Mouse (Mus musculus) macrophage (primary cell): ENCODE results near the gene Dhx29. TPM values are rescaled to one million over a fixed set of nuclear protein-coding genes. Genes with fewer than 3 reads are reported as not detected.
"Not testable (repeated sequence)": the region's sequence is repeated elsewhere in the genome, so short reads cannot be mapped to it uniquely, and the experiment has no call there.

ENCODE experiments used
- H3K27ac ChIP-seq: fragments of 350-480 bp; formaldehyde crosslinking; 2 replicates; pipeline ENCODE4 v1.9.0; 2021
- H3K36me3 ChIP-seq: fragments of 350-480 bp; formaldehyde crosslinking; 2 replicates; pipeline ENCODE4 v1.9.0; 2021; ENCODE audit errors: inconsistent target
- H3K4me3 ChIP-seq: fragments of 350-480 bp; formaldehyde crosslinking; 2 replicates; pipeline ENCODE4 v1.9.0; 2021; ENCODE audit errors: inconsistent target
- H3K79me2 ChIP-seq: fragments of 350-480 bp; formaldehyde crosslinking; 2 replicates; pipeline ENCODE4 v1.9.0; 2021; ENCODE audit errors: inconsistent target
- WGBS: methylation state at CpG from one replicate; pipeline ENCODE4 v1.1.7; 2026; ENCODE audit warnings: inconsistent platforms; ENCODE audit not compliant: missing documents; 5-methylcytosine and 5-hydroxymethylcytosine counted together
- polyA plus RNA-seq: library from polyadenylated mRNA; stranded (reverse); fragments of 250-400 nt; gene quantifications from 3 replicates; pipeline ENCODE4 v1.2.4, GENCODE M21; 2018; ENCODE audit warnings: inconsistent platforms

Gene Dhx29
- polyA plus RNA-seq, 1 experiment from 2014 or later = 17.3 TPM

DNA sequence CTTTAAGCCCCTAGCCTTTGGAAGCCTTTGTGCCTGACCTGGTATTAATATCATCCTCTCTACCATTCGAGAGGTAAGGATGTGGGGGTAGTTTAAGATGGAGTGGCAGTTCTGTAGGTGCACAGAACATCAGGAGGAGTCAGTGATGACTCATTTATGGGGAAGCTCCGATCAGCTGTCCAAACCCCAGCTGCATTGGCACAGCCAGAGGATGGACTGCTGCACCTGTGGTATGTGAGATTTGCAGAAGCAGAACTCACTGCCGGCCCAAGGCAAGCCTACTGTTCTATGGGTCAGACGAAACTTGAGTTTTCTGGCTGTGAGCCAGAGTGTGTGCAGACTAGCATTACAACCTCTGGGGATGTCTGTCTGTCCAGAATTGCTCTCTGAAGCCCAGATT lies 69.2 kb downstream of the Dhx29 start:
- WGBS = 37% methylated on average over 4 of the region's 4 CpGs
- Histone ChIP-seq H3K27ac (no peak overlapping the region), H3K4me3 (no peak overlapping the region), H3K36me3 (no peaks in the 10 kb centered on the region), H3K79me2 (no peaks in the 10 kb centered on the region)

DNA sequence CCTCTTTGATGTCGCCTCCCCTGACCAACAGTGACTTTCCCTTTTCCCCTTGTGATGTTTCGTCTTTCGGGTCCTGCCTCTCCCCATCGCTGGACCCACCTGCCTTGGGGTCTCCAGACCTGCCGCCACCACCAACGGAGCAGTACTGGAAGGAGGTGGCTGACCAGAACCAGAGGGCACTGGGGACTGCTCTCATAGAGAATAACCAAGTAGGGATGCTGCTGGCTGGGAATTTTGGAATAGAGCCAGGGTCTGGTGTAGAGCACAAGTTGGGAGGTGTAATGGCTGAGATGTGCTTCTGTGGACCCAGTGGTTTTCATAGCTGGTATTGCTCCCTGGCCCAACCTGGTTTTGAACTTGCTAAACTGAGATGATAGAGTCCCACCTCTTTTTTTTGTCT lies 70.1 kb downstream of the Dhx29 start:
- Histone ChIP-seq H3K36me3 (no peaks in the 10 kb centered on the region), H3K4me3 (no peak overlapping the region), H3K27ac (no peak overlapping the region), H3K79me2 (no peaks in the 10 kb centered on the region)
- WGBS = 75% methylated on average over 6 of the region's 6 CpGs

DNA sequence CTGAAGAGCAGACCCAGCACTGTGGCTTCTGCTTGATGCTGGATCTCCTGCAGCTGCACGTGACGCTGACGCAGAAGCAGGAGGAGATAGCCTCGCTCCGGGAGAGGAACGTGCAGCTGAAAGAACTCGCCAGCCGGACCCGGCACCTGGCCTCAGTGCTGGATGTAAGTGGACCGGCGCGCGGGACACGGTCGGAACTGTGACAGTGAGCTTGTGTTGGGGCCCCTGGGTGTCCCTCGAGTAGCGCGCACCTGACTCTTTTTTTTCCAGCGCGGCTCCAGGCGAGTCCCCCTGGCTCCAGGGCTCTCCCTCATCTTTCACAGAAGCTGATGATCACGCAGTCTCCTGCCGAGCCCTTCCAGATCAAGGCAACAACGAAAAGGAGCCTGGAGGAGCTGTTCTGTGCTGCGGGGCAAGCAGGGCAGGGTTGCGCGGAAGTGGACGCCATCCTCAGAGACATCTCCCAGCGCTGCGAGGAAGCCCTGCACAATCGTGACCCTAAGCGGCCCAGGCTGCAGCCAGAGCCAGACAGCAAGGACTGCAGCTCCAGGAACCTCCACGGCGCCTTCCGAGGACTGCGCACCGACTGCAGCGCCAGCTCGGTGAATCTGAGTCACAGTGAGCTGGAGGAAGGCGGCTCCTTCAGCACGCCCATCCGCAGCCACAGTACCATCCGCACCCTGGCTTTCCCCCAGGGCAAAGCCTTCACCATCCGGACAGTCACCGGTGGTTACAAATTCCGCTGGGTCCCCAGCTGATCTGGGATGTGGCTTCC lies 71.4 kb downstream of the Dhx29 start:
- Histone ChIP-seq H3K4me3 (peak overlapping the region; percentile 18; the same call in 1 of the 2 replicates), H3K36me3 (no peaks in the 10 kb centered on the region), H3K27ac (no peak overlapping the region), H3K79me2 (no peaks in the 10 kb centered on the region)
- 1% methylated on average over 46 of the region's 46 CpGs for WGBS

DNA sequence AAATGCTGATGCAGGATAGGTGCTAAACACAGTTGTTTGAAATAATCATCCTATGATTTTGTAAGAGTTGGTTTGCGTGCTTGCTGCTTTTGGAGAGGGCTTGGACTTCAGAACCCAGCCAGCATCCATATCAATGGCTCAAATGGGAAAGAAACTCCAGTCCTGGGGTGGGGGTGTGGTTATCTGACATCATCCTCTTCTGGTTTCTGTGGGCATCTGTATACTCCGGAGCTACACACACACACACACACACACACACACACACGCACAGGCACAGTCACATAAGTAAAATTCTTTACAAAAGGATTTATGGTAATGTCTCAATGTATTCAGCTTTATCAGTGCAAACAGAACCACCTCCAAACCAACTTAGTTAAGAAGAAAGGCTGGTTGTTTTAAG lies 72.8 kb downstream of the Dhx29 start:
- Histone ChIP-seq H3K27ac (no peak overlapping the region), H3K36me3 (no peaks in the 10 kb centered on the region), H3K79me2 (no peaks in the 10 kb centered on the region), H3K4me3 (no peak overlapping the region)
- 63% methylated on average over 3 of the region's 3 CpGs for WGBS

DNA sequence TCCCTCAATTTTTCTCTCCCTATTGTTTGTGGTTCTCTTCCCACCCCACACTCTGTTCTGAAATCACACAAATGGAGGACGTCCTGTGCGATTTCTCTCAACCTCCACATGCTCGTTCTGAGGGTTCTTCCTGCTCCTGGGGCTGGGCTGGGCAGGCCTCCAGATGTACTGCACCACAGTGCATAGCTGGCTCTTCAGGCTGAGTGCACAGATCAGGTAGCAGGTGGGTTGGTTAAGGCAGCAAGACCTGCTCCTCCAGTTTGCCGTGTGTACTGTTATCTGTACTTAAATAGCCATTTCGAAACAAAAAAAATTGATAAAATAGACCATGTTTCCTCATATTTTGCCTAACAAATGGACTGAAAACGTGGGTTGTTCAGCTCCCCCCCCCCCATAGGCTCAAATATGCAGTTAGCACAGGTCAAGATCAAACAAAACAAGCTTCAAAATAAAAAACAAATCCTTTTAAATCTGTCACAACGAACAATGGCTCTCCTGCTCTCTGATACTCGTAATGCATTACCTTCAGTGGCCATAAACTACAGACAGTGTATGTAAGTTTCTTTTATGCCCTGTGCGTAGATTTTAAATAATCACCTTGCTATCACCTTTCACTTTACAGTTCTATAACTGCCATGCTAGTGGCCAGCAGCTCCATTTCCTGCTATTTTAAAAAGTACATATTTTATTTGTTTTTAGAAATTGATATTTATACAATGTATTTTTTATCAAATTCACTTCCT lies 73.5 kb downstream of the Dhx29 start:
- H3K36me3 ChIP-seq = no peaks in the 10 kb centered on the region
- WGBS = 54% methylated on average over 9 of the region's 9 CpGs
- no peaks in the 10 kb centered on the region for H3K79me2 ChIP-seq
- H3K4me3 ChIP-seq = no peak overlapping the region
- no peak overlapping the region for H3K27ac ChIP-seq

DNA sequence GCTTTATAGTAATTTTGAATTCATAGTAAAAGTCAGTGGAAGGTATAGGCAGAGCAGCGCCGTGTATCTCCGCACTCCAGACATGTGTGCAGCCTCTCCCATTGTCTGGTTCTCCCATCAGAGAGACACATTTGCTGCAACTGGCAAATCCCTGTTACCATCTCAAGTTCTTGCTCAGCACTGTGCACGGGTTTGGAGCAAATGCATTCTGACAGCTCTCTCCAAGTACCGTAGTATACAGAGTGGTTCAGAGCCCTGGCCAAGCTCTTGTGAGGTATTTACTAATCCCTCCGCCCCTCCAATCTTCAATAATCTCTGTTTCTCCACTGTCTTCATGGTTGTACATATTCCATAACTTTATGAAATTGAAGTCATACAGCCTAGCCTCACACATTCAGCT lies 85.4 kb downstream of the Dhx29 start:
- no peaks in the 10 kb centered on the region for H3K36me3 ChIP-seq

DNA sequence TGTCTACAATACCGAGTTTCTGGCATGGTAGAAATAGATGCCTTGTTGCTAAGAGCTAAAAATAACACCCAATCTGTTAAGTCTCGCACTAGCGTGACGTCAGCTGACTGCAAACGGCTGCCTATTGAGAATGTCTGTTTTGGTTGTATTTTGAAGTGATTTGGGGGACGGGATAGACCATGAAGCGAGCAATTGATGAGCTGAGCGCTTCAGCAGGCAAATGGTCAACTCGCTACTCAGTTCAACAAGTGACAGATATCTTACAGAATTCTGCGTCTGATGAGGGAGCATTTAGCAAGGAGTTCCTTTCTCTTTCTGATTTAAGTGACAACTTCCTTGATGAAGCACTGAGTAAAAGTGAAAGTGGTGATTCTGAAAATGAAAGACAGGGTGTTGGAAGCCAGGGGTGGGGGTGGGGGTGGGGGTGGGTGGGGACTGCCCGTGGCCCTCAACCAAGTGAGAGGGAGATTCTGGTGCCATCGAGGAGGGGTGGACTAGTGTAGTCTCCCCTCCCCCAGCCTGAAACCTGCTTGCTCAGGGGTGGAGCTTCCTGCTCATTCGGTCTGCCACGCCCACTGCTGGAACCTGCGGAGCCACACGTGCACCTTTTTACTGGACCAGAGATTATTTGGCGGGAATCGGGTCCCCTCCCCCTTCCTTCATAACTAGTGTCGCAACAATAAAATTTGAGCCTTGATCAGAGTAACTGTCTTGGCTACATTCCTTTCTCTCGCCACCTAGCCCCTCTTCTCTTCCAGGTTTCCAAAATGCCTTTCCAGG lies 86.1 kb downstream of the Dhx29 start:
- not testable (repeated sequence) for H3K36me3 ChIP-seq, H3K79me2 ChIP-seq
- H3K4me3 ChIP-seq = peak overlapping the region; percentile 58
- peak overlapping the region; percentile 45 for H3K27ac ChIP-seq
- 4% methylated on average over 14 of the region's 20 CpGs for WGBS

More for the DNA sequence above, 85.4 kb downstream of the Dhx29 start:
- H3K79me2 ChIP-seq = no peaks in the 10 kb centered on the region
- H3K4me3 ChIP-seq = peak overlapping the region; percentile 58
- peak overlapping the region; percentile 45; the same call in 1 of the 2 replicates for H3K27ac ChIP-seq
- 89% methylated on average over 6 of the region's 6 CpGs for whole genome bisulfite sequencing

Other genes with a start within 250 kb of the Dhx29 start
- gene Plpp1, start 126.7 kb upstream of the Dhx29 start, polyA plus RNA-seq = 0.39 to 1.2 TPM (median 0.46 TPM) in 3 replicates
- gene Mtrex, start 56 bp upstream of the Dhx29 start, polyA plus RNA-seq = 27.0 to 43.6 TPM (median 39.7 TPM) in 3 replicates
- not detected in 3 replicates for gene Ccno, start 60.3 kb downstream of the Dhx29 start, polyA plus RNA-seq
- gene Mcidas, start 66.4 kb downstream of the Dhx29 start, polyA plus RNA-seq = not detected in 3 replicates
- gene Cdc20b, start 107.7 kb downstream of the Dhx29 start, polyA plus RNA-seq = not detected in 3 replicates
- gene Gpx8, start 119.0 kb downstream of the Dhx29 start, polyA plus RNA-seq = not detected in 3 replicates
- not detected in 3 replicates for gene Gzma, start 173.5 kb downstream of the Dhx29 start, polyA plus RNA-seq